ENCODE assay signal across 27 mouse cellular contexts in genomic region chr12:118184731-118185130, GRCm38 (mm10). TPM values are rescaled to one million over a fixed set of nuclear protein-coding genes. Genes with fewer than 3 reads are reported as not detected.
"Had no signal": no experiment of that assay in that cellular context is flagged by ENCODE, and none has a peak within 500 bp of the region (broad histone marks: within the 10 kb centered on the region; RNA-seq: fewer than 3 reads in every experiment).

No protein-coding gene starts in this region.

- H3K9ac ChIP-seq: heart, embryonic 13.5 days; heart, embryonic 15.5 days; hindbrain, embryonic 12.5 days; hindbrain, embryonic 14.5 days; intestine, embryonic 15.5 days; limb, embryonic 12.5 days had no signal

- ATAC-seq: hindbrain, embryonic 16.5 days; inflammation-experienced regulatory T-cells, adult 6 months; intestine, embryonic 15.5 days; intestine, postnatal 0 days had no signal

- H3K36me3 ChIP-seq: heart, embryonic 10.5 days; heart, embryonic 13.5 days; heart, embryonic 15.5 days; hindbrain, embryonic 10.5 days; hindbrain, embryonic 12.5 days; intestine, embryonic 15.5 days; limb, embryonic 10.5 days; limb, embryonic 12.5 days had no signal

- H3K27ac ChIP-seq: gastrocnemius, adult 2 months; heart, embryonic 10.5 days; heart, embryonic 13.5 days; heart, embryonic 15.5 days; hindbrain, embryonic 10.5 days; hindbrain, embryonic 12.5 days; hindbrain, embryonic 14.5 days; layer of hippocampus, adult 2 months; left cerebral cortex, adult 2 months; limb, embryonic 12.5 days had no signal

- H3K4me3 ChIP-seq: gastrocnemius, adult 2 months; heart, embryonic 10.5 days; heart, embryonic 13.5 days; heart, embryonic 15.5 days; hindbrain, embryonic 10.5 days; hindbrain, embryonic 12.5 days; intestine, embryonic 15.5 days; layer of hippocampus, adult 2 months; left cerebral cortex, adult 2 months; limb, embryonic 10.5 days; limb, embryonic 12.5 days had no signal

- H3K9me3 ChIP-seq: heart, embryonic 10.5 days; heart, embryonic 13.5 days; heart, embryonic 15.5 days; hindbrain, embryonic 10.5 days; hindbrain, embryonic 12.5 days; intestine, embryonic 15.5 days; limb, embryonic 10.5 days; limb, embryonic 12.5 days had no signal

- DNase-seq: gastrocnemius, adult 2 months; gastrocnemius, postnatal 10 days; gastrocnemius, postnatal 25 days; heart, adult 18-20 months; heart, postnatal 14 days; heart, postnatal 4 days; kidney, adult 18-20 months; kidney, adult 8-10 months; kidney, postnatal 10 days; kidney, postnatal 25 days; kidney, postnatal 4 days; liver had no signal

- H3K4me2 ChIP-seq: heart, embryonic 13.5 days; heart, embryonic 15.5 days; hindbrain, embryonic 12.5 days; hindbrain, embryonic 14.5 days; intestine, embryonic 15.5 days; limb, embryonic 12.5 days had no signal

- H3K27me3 ChIP-seq: heart, embryonic 15.5 days; intestine, embryonic 15.5 days had no signal

- H3K4me1 ChIP-seq: heart, embryonic 15.5 days had no signal

RNA-seq across cellular contexts. Expression of gene Dnah11, which starts 14.1 kb away (rescaled TPM):
- total RNA-seq: gastrocnemius, adult 2 months had no signal
- polyA plus RNA-seq: heart, embryonic 13.5 days; heart, postnatal 0 days had no signal
